Mouse (Mus musculus): ENCODE results near the gene Olfr479.
"Not testable (repeated sequence)": the region's sequence is repeated elsewhere in the genome, so short reads cannot be mapped to it uniquely, and the experiment has no call there.

Olfr479 gene

DNA sequence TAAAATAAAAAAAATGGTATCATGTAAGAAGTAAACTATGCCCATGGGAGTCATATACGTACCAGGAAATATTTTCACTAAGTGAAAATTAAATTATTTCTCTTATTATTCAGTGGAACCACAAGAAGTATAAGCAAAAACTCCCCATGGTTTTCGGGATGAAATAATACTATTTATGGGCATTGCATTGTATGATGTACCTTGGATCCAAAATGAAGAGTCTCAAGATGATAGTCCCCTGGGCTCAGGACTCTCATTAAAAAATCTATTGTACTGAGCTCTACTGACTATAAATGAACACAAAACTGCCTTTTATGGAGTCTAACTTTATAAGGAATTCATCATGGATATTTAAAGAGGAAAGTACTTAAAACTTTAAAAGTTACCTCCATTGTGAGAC lies at the start of gene Olfr479:
TSS of gene Olfr479 (plus strand) at position 301 of the 400 bp plus-strand sequence.
- no peak for DNase-seq (ENCODE audit: low spot score)

DNA sequence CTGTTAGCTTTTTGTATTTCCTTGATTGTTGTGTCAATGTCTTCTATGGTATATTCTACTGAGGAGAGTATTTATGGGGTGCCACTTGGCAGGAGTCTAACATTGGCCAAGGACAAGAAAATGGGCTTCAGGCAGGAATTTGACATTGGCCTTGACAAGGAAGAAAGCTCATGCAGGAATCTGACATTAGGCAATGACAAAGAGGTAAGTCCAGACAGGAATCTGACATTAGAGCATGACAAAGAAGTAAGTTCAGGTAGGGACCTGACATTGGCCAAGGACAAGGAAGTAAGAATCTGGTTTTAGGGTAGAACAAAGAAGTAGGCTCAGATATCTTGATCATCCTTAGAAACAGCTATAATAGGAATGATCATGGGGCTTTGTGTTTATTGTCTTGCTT lies 36.2 kb upstream of the Olfr479 start:
- not testable (repeated sequence) for DNase-seq (ENCODE audit: low spot score)

DNA sequence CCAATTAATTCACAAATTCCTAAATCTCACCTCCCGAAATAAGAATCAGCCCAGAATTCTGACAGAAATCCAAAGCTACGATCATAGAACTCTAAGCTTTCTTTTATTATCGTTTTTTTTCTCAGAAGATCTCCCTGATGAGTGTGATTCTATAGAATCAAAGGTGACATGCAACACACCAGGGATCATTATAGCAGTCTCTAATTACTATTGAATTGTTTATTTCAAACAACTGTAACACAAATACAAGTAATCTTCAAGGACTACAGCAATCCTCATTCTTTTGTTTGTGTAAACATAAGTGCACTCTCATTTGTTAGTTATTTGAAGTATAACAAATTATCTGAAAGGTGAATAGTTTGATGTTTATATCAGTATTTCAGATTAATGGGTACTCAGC lies 16.6 kb upstream of the Olfr479 start, which contains the start of gene Olfr478:
TSS of gene Olfr478 (minus strand) at position 101 of the 400 bp plus-strand sequence.
- no peak for DNase-seq (ENCODE audit: low spot score)

DNA sequence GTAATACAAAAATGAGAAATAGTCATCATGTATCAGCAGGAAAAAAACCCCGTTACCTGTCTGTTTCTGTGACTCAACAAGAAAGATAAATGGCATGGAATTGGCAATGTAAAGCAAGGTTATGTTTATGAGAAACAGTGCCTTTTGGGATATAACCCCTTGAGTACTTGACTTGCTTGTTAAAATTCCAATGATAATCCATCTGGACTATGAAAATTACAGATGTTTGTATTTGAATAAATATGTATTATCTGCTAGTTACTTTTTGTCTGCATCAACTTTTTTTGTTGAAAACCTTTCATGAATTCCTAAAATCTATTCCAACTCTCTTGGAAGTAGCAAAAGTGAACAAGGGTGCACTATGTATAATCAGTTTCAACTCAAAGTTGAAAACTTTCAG lies 16.8 kb downstream of the Olfr479 start, which contains the start of gene Olfr480:
TSS of gene Olfr480 (minus strand) at position 101 of the 400 bp plus-strand sequence.
- no peak for DNase-seq (ENCODE audit: low spot score)

DNA sequence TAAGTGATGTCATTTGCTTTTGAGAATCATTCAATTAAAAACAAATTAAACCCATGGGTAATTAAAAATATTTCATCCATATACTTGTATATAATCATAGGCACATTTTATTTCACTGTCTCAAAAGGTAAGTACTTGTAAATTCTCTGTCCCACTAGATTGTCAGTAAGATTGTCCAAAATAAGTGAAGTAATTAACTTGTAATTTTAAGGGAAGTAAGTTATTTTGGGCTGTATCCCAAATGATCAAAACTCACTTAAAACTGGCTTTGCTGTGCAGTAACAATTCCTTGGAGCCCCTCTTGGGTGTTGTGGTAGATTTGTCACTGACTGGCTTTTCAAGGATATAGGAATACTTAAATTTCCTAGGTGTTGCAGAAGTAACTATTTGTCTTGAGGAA lies 29.1 kb downstream of the Olfr479 start, which contains the start of gene Olfr481:
TSS of gene Olfr481 (plus strand) at position 301 of the 400 bp plus-strand sequence.
- no peak for DNase-seq (ENCODE audit: low spot score)

DNA sequence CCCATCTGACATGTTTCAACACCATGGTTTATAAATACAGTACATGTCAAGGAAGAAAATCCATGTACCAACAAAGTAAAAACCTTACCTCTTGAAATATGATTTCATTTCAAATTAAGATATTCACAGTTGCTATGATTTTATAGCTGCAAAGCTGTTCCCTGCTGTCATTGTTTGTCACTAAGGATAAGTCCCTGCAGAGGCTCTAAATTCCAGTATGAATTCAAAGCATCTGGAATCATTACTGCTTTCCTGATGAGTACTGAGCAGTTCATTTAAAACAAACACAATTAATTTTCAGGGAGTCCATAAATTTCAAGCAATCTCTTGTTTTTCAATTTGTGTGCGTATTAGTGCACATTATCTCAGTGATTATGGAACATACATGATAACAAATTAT lies 47.0 kb downstream of the Olfr479 start, which contains the start of gene Olfr482:
TSS of gene Olfr482 (minus strand) at position 101 of the 400 bp plus-strand sequence.
- DNase-seq (ENCODE audit: low spot score) = no peak

DNA sequence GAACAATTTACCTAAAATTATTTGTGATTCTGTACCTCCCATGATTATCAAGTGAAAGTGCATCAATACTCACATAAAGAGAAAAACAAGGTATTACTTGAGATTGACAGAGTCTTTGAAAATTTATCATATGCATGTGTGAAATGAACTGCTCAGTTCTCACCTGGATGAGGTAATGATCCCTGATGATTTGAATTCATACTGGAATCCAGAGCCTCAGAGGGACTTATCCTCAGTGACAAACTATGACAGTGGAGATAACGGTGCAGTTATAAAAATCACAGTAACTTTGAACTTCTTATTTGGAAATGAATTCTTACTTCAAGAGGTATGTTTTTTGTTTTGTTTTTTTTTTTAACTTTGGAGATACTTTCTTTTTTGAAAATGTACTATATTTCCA lies 50.1 kb downstream of the Olfr479 start, which contains the start of gene Olfr483:
TSS of gene Olfr483 (plus strand) at position 301 of the 400 bp plus-strand sequence.
- no peak for DNase-seq (ENCODE audit: low spot score)

Measured in testis, postnatal 14 days (tissue).